Mouse (Mus musculus) embryonic fibroblast, embryonic 13.5 days (primary cell): Measurements from ENCODE around the gene Primpol.

Source experiments
- CTCF ChIP-seq: IDR thresholded peaks from 2 replicates; pipeline ENCODE4 v1.5.1; 2011; ENCODE audit warnings: mild to moderate bottlenecking, control low read depth, low read length, moderate library complexity, borderline replicate concordance; ENCODE audit not compliant: insufficient read depth
- POLR2A ChIP-seq: IDR thresholded peaks from 2 replicates; pipeline ENCODE4 v1.6.1; 2011; ENCODE audit warnings: low read depth, mild to moderate bottlenecking, control low read depth, low read length, moderate library complexity

DNA sequence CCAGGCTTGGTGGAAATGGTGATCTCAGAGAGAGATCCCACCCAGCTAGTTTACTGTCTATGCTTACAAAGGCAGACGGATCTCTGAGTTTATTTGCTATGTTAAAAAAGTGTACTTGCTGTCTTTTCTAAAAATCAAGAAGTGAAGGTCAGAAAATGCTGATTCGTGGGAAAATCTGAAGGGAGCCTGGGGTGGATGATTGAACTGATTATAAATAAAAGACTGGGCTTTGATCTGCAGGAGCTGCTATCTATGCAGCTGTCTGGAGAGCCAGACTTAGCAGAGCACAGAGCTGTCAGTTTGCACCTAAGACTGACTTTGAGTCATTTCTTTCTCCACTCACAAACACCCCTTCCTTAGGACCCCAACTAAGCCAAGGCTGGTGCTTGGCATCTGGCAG is 19.6 kb downstream of the Primpol start:
- TF ChIP-seq POLR2A = no peak
- TF ChIP-seq CTCF = no peak
